Mouse (Mus musculus): ENCODE measurements around the gene Slc41a2.

GRCm38 (mm10) chr10:83202906-83203702 is 134.6 kb downstream of the Slc41a2 start:
- TF ChIP-seq CTCF (IDR thresholded peaks at IDR 0.05; ENCODE audit: control insufficient read depth, insufficient read depth, insufficient replicate concordance, low read depth, low read length) (no peak), POLR2A (IDR thresholded peaks at IDR 0.05; ENCODE audit: control insufficient read depth, low read depth, low read length) (no peak)
